In genomic region chr7:84689251-84690100, GRCm38 (mm10) we compare ENCODE assay signal across 8 mouse cellular contexts. TPM values are rescaled to one million over a fixed set of nuclear protein-coding genes. Genes with fewer than 3 reads are reported as not detected.
A peak's percentile ranks its signal among the peaks of the same experiment; 100 is the strongest.
DNase-seq lines count a peak whose midpoint lies in the region; ATAC-seq lines count a peak whose summit lies in the region.

Gene Zfand6 (minus strand): TSS chr7:84689959.

- intact Hi-C loops in gastrocnemius, postnatal 14 days (cut with DNase I; ENCODE audit: low total_unique reads), result no loop called here
- intact Hi-C loops in left cerebral cortex, postnatal 10 days (cut with DNase I), result loop anchor here (5.0 kb wide), 1 partner anchor 82 kb away; the partner anchor contains the start of gene Fah

- peak; percentile 92 for DNase-seq in adipocyte (ENCODE audit: low spot score)
- DNase-seq in embryo, embryonic 10 days (ENCODE audit: low spot score), result peak; percentile 96
- DNase-seq in gastrocnemius, postnatal 14 days, result peak; percentile 98
- peak; percentile 96 to 99 for DNase-seq in left cerebral cortex, postnatal 10 days (ENCODE audit: extremely low spot score in 1 of 2, low spot score in 2 of 2)
- peak; percentile 99 for DNase-seq in right cerebral cortex, postnatal 25 days
- DNase-seq in urinary bladder, postnatal 4 days (ENCODE audit: low spot score in 2 of 2), result peak; percentile 96 to 98

- ATAC-seq in inflammation-experienced regulatory T-cells, adult 6 months, result peak; percentile 87
- ATAC-seq in megakaryocyte-erythroid progenitor cell, adult 5-6 weeks (replicated peaks; ENCODE audit: low FRiP score, low TSS enrichment, poor library complexity, severe bottlenecking), result peak; percentile 93

RNA-seq across cellular contexts. Expression of gene Zfand6, which starts in this region (rescaled TPM):
- 10 to 100 TPM; 92.1 to 92.5 TPM for total RNA-seq in gastrocnemius, postnatal 14 days (2021)
- 100 to 1,000 TPM; 133 to 169 (median 137) TPM for polyA plus RNA-seq in inflammation-experienced regulatory T-cells, adult 6 months (2017; shearing (Covaris generic))
- total RNA-seq in left cerebral cortex, postnatal 10 days (2021), result 10 to 100 TPM; 53.0 to 55.1 TPM
- 43.5 and 56.6 TPM in 2 replicates for total RNA-seq in megakaryocyte-erythroid progenitor cell, adult 5-6 weeks (2014; fragmentation: Nextera tagmentation)
- 56.0 and 81.6 TPM in 2 replicates for total RNA-seq in megakaryocyte-erythroid progenitor cell, adult 5-6 weeks (2017)

Comparison
In these comparisons a context has a peak if more than half of its experiments do, and no peak if none do; other contexts are left out.
1. Peak in every context shown above with its lines: DNase-seq and ATAC-seq.